Mouse (Mus musculus) c-Kit-positive CD71-positive TER-119-positive erythroid progenitor cells, embryonic 14.5 days (primary cell): ENCODE results near the gene Vamp9.

Experiments
- DNase-seq: peaks from one replicate; pipeline ENCODE4 v3.0.0-alpha.2; 2013; ENCODE audit warnings: low spot score

Gene Vamp9

DNA sequence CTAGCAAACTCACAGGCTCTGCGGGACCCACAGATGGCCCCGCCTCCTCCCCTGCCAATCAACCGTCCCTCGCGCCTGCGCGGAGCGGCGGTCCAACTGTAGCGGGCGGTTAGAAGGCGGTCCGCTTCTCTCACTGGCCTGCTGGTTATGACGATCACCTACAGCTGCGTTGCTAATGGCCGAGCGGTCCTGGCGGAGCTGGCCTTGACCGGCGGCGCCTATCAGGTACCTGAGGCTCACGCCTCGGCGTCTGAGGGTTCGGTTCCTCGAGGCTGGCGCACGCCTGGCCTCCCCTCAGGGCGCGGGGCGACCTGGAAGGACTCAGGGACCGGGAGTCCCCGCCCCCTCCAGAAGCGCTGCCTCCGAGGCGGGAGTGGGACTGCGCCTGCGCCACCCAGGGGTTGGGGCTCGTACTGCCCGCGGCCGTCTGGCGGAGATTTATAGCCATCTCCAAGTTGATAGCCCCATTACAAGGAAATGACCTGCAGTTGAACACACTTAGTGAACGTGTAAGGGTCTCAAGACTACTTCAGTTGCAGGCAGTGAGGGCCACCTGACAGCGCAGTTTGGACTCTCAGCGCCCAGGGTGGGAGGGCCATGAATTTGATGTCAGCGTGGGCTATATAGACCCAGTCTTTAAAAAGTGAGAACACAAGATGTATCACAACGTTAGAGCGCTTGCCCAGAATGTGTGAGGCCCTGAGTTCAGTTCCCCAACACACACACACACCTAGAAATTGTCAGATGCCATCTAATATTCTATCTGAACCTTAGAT is at the start of gene Vamp9:
Gene Vamp9 (plus strand): TSS at position 74 of the 776 bp plus-strand sequence.
- DNase-seq: peak; percentile 54

- DNase-seq: no peak
Measured at GRCm38 (mm10) chr5:99857106-99857637, 48.9 kb upstream of the Vamp9 start.

- no peak for DNase-seq
Measured at GRCm38 (mm10) chr5:99859637-99860433, 46.2 kb upstream of the Vamp9 start.

DNA sequence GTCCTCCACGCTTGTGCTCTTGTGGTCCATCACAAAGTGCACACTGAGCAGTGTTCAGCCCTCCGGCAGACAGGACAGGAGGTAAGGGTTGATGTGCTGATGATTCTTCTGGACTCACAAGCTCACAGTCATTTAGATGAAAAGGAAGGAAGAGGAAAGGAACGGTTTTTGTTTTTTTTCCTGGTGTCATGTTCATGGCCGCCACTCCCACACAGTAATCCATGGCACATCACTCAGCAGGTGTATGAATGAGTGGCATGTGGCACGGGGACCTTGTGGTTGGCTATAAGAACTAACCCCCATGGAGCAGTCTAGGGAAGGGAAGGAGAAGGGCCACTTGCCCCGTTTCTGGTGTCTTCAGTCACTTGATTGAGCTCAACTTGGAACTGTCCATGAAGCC is 44.2 kb upstream of the Vamp9 start:
- no peak for DNase-seq

DNA sequence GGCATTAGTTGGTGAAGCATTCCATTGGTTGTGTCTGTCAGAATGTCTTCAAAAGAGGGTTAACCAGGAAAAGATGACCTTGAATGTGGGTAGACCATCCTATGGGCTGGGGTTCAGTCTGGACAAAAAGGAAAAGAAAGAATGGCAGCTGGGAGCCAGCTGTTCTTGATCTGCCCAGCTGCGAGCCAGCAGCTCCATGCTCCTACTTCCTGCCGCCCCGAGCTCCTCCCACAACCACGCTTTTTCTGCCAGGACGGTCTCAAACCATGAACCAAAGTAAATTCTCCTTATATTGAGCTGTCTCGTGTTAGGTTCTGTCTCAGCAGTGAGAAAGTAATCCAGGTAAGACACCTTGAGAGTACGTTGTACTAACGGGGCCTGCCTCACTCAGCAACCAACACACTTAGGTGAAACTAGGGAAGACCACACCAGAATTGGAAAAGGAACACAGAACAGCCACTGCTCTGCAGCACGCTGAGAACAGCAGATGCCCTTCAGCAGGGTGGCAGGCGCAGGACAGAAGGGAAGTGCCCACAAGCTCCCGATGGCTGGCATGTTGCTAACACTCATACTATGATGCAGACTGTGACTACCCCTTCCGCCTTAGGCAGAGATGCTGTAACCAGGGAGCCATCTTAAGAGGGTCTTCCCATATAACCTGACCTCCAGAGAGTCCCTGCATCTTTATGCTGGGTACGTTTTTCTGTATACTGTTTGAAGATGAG is 42.2 kb upstream of the Vamp9 start:
- DNase-seq: no peak

DNA sequence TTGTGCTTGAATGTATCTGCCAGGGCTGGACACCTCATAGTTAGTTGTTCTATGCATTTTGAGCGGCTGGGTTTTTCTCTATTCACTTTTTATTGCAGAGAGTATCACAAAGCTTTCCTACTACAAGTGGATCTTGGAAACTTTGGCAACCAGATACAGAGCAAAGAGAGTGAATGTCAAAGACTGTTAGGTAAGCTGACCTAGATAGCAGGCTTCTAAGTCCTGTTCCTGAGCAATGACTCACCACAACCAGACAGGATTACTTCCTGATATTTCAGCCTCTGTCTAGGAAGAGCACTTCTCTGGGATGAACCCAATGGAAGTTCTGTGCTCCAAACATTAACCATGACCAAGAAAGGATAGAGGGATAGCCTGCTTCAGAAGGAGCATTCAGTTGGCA is 40.3 kb upstream of the Vamp9 start:
- DNase-seq: no peak

DNA sequence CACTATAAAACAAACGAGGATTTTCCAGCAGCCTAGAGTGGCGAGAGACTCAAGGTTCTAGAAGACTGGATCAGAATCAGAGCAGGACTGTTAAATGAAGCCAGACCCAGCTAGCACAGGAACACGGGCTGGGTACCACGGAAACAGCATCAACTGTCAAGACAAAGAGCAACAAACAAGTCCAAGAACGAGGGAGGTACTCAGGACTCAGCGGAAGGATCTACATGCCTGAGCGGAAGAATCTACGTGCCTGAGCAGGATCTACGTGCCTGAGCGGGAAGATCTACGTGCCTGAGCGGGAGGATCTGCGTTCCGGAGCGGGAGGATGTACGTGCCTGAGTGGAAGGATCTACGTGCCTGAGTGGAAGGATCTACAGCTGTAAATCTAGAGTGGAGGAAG is 37.8 kb upstream of the Vamp9 start:
- no peak for DNase-seq

- DNase-seq: no peak
Measured at GRCm38 (mm10) chr5:99868923-99869322, 37.1 kb upstream of the Vamp9 start.

- no peak for DNase-seq
Measured at GRCm38 (mm10) chr5:99877565-99877964, 28.5 kb upstream of the Vamp9 start.

DNA sequence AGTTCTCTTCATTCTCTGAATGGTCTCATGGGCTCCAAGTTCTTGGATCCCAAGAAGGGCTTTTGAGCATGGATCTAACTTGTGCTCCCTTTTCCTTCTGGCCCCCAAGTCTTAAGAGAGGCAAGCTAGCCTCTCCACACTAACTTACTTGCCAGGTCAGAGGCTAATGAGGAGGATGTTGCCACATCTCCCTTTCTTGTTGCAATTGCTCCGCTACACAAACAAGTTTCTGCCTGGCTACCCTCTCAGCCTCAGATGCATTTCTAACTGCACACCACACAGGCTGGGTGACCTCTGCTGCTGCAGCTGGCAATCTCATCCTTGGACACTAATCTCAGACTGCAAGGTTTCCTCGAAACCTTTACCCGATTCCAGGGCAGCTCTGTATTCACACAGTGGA is 23.6 kb upstream of the Vamp9 start:
- no peak for DNase-seq

- no peak for DNase-seq
Measured at GRCm38 (mm10) chr5:99884035-99884434, 22.0 kb upstream of the Vamp9 start.

DNA sequence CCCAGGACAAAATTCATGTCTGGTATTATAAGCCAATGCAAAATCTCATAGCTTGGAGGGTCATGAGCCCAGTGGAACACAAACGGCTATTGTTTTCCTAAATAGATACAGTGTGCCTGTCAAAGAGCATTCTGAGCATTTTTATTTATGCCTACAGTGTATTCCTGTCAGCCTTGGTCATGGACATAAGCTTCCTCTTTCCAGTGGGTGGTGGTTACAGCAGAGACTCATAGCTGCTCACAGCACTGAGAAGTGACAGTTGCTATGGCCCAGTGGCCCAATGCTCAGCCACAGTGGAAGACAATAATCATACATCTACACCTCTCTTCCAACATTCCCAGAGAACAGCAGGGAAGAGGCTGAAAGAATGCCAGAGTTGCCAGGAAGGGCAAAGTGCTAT is 18.9 kb upstream of the Vamp9 start:
- no peak for DNase-seq

GRCm38 (mm10) chr5:99891516-99892441 is 14.3 kb upstream of the Vamp9 start:
- DNase-seq: no peak

DNA sequence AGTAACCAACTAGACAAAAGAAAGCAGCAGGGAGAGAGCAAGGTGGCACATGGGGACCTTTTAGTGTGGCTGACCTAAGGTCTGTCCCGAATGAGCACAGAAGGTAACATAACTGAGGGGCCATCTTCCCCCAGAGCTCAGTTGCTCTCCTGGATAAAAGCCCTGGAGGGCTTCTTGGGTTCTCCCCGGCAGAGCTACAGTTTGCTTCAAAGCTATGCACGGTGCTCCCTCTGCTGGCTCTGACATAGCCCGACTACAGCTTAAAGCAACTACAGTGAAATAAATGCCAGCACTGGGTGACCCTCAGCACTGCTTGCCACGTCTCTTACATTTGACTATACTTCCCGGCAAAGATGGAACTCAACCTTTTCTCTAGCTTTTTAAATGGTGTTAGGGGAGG is 6.0 kb upstream of the Vamp9 start:
- no peak for DNase-seq

GRCm38 (mm10) chr5:99905731-99906130 is 323 bp upstream of the Vamp9 start:
- no peak for DNase-seq

DNA sequence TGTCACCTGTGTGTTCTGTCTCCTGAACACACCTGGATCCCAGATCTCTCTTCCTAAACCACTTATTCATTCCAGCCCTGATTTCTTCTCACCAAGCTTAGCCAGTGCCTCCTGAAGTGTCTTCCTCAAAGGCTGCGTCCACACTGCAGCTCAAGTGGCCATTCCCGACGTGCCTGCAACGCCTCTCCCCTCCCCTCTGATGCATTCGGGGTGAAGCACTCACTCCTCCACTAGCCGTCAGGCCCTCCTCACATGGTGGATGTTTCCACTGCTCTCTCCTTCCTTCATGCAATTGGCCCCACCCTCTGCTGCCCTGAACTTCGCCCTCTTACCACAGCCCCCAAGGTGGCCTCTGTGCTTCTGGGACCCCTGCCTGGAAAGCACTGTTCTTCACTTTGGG is 9.4 kb downstream of the Vamp9 start:
- DNase-seq: no peak

GRCm38 (mm10) chr5:99922033-99922432 is 16.0 kb downstream of the Vamp9 start:
- DNase-seq: no peak

- peak; percentile 53 for DNase-seq
Measured at GRCm38 (mm10) chr5:99927951-99928350, 21.9 kb downstream of the Vamp9 start.

GRCm38 (mm10) chr5:99931910-99932309 is 25.9 kb downstream of the Vamp9 start:
- no peak for DNase-seq

- no peak for DNase-seq
Measured at GRCm38 (mm10) chr5:99939440-99939839, 33.4 kb downstream of the Vamp9 start.

DNA sequence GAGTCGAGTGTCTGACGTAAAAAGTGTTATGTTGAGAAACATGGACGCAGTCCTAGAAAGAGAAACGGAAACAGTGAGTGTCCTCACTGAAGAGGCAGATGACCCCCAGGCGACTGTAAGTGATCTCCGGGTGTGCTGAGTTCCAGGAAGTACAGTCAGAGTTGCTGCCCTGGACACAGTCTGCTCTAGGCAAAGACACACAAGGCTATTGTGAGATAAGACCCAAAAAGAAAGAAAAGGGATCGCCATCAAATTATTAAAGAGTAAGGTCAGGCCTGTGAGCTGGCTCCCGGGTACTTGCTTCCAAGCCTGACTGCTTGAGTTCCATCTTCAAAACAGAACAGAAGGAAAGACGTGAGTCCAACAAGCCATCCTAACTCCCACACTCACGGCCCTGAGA is 35.2 kb downstream of the Vamp9 start:
- DNase-seq: no peak
